Mouse (Mus musculus) cortical plate, adult 2 months (tissue): ENCODE data around the gene Synrg.

Source experiments
- CTCF ChIP-seq: fragments of 200-500 bp; IDR thresholded peaks from 2 replicates; pipeline ENCODE4 v1.5.1; 2011; ENCODE audit warnings: mild to moderate bottlenecking, control low read depth, low read length; ENCODE audit not compliant: insufficient read depth; ENCODE audit errors: extremely low read depth
- POLR2A ChIP-seq: fragments of 200-500 bp; IDR thresholded peaks from 2 replicates; pipeline ENCODE4 v1.6.1; 2011; ENCODE audit warnings: mild to moderate bottlenecking, low read length, control low read depth; ENCODE audit not compliant: insufficient read depth; ENCODE audit errors: extremely low read depth

DNA sequence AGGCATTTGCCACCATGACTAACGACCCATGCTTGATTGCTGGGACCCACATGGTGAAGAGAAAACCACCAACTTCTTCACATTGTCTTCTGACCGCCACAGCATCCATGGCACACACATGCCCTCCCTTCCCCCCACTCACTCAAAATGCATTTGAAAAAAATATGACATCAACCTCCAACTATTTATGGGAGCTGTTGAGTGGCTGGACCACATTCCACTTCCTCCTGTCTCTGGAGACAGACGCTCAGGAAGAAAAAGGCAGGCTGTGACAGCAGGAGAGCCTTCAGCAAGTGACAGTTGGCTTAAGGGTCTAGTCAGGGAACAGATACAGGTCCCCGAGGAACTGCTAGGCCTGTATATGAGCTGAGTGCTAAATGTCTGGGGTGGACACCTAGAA is 115.7 kb downstream of the Synrg start:
- TF ChIP-seq POLR2A (no peak), CTCF (no peak)
